Mouse (Mus musculus): ENCODE results near the gene Sdhaf4. TPM values are rescaled to one million over a fixed set of nuclear protein-coding genes. Genes with fewer than 3 reads are reported as not detected.

Sdhaf4 gene
- total and polyA plus RNA-seq, 2 experiments from 2014 or later, result 41.3 to 111 TPM

GRCm38 (mm10) chr1:23948778-23949699 is 56.4 kb downstream of the Sdhaf4 start:
- 52% methylated on average over 15 of the region's 15 CpGs for WGBS
- Histone ChIP-seq H3K4me3 (ENCODE audit: low read depth, low read length) (no peak overlapping the region), H3K27me3 (ENCODE audit: insufficient read depth, low read length) (no peaks in the 10 kb centered on the region), H3K4me1 (ENCODE audit: insufficient read depth, low read length) (0 out of 2 replicates have a peak, but pooled peaks cover 3% of the 10 kb centered on the region), H3K9me3 (ENCODE audit: low read length) (no peaks in the 10 kb centered on the region), H3K27ac (ENCODE audit: low read depth, low read length) (no peak overlapping the region), H3K4me2 (ENCODE audit: low read depth, low read length, poor library complexity, severe bottlenecking) (no peak overlapping the region), H3K9ac (replicated peaks; ENCODE audit: low read length, poor library complexity, severe bottlenecking) (no peak overlapping the region), H3K36me3 (ENCODE audit: insufficient read depth, low read length) (no peaks in the 10 kb centered on the region)
- no peak for TF ChIP-seq CTCF (IDR thresholded peaks at IDR 0.05)
- no peak for DNase-seq (ENCODE audit: low spot score)
- ATAC-seq (ENCODE audit: low FRiP score), result no peak

GRCm38 (mm10) chr1:23948290-23948689 is 57.2 kb downstream of the Sdhaf4 start:
- H3K4me3 ChIP-seq (ENCODE audit: low read depth, low read length), result no peak overlapping the region
- H3K4me2 ChIP-seq (ENCODE audit: low read depth, low read length, poor library complexity, severe bottlenecking), result no peak overlapping the region
- 32% methylated on average over 7 of the region's 7 CpGs for WGBS
- no peak for TF ChIP-seq CTCF (IDR thresholded peaks at IDR 0.05)
- 0 out of 2 replicates have a peak, but pooled peaks cover 3% of the 10 kb centered on the region for H3K4me1 ChIP-seq (ENCODE audit: insufficient read depth, low read length)
- H3K36me3 ChIP-seq (ENCODE audit: insufficient read depth, low read length), result no peaks in the 10 kb centered on the region
- ATAC-seq (ENCODE audit: low FRiP score), result no peak
- DNase-seq (ENCODE audit: low spot score), result peak; percentile 20
- no peaks in the 10 kb centered on the region for H3K9me3 ChIP-seq (ENCODE audit: low read length)
- no peaks in the 10 kb centered on the region for H3K27me3 ChIP-seq (ENCODE audit: insufficient read depth, low read length)
- no peak overlapping the region for H3K9ac ChIP-seq (replicated peaks; ENCODE audit: low read length, poor library complexity, severe bottlenecking)
- H3K27ac ChIP-seq (ENCODE audit: low read depth, low read length), result no peak overlapping the region

Other genes with a start within 250 kb of the Sdhaf4 start
- gene B3gat2, start 243.9 kb downstream of the Sdhaf4 start, total RNA-seq (2014; rRNA removed), result 31.2 TPM in 2 replicates
- 13.9 and 15.0 TPM in 2 replicates for gene B3gat2, start 243.9 kb downstream of the Sdhaf4 start, polyA plus RNA-seq (2015; fragmentation: Nextera tagmentation; extraction: Ambion mirVana)
- gene Smap1, start 83.3 kb downstream of the Sdhaf4 start, total RNA-seq (2014; rRNA removed), result 85.7 and 105 TPM in 2 replicates
- 164 and 181 TPM in 2 replicates for gene Smap1, start 83.3 kb downstream of the Sdhaf4 start, polyA plus RNA-seq (2015; fragmentation: Nextera tagmentation; extraction: Ambion mirVana)
- 38.0 and 44.4 TPM in 2 replicates for gene Fam135a, start 94.7 kb upstream of the Sdhaf4 start, total RNA-seq (2014; rRNA removed)
- gene Fam135a, start 94.7 kb upstream of the Sdhaf4 start, polyA plus RNA-seq (2015; fragmentation: Nextera tagmentation; extraction: Ambion mirVana), result 19.8 and 22.0 TPM in 2 replicates
- 1.7 and 2.2 TPM in 2 replicates for gene Col9a1, start 172.0 kb upstream of the Sdhaf4 start, total RNA-seq (2014; rRNA removed)
- 1.2 and 1.6 TPM in 2 replicates for gene Col9a1, start 172.0 kb upstream of the Sdhaf4 start, polyA plus RNA-seq (2015; fragmentation: Nextera tagmentation; extraction: Ambion mirVana)

Measured in midbrain, postnatal 0 days (tissue).